Mouse (Mus musculus) frontal cortex, postnatal 25 days (tissue): ENCODE data around the gene Gm4792.

Experiments
- DNase-seq, 2 experiments: peaks; one replicate each; pipeline ENCODE4 v3.0.0; 2022; ENCODE audit warnings: low spot score in 2 of 2

The Gm4792 gene

GRCm38 (mm10) chr10:94298471-94298870 lies at the start of gene Gm4792:
Gene Gm4792, minus strand, starts transcription at chr10:94298703.
- DNase-seq = no peak

- no peak for DNase-seq
These were observed 49.5 kb upstream of the Gm4792 start for GRCm38 (mm10) chr10:94347959-94348358.

GRCm38 (mm10) chr10:94347296-94347695 lies 48.8 kb upstream of the Gm4792 start:
- DNase-seq = no peak

GRCm38 (mm10) chr10:94346596-94346995 lies 48.1 kb upstream of the Gm4792 start:
- DNase-seq = no peak

GRCm38 (mm10) chr10:94345509-94346252 lies 47.2 kb upstream of the Gm4792 start:
- DNase-seq = no peak

GRCm38 (mm10) chr10:94344631-94345417 lies 46.3 kb upstream of the Gm4792 start:
- no peak for DNase-seq

- no peak for DNase-seq
These were observed 45.1 kb upstream of the Gm4792 start for GRCm38 (mm10) chr10:94343581-94343980.

- no peak for DNase-seq
These were observed 43.8 kb upstream of the Gm4792 start for GRCm38 (mm10) chr10:94342256-94342655.

- DNase-seq = no peak
These were observed 43.0 kb upstream of the Gm4792 start for GRCm38 (mm10) chr10:94341501-94341900.

GRCm38 (mm10) chr10:94336071-94336470 lies 37.6 kb upstream of the Gm4792 start:
- no peak for DNase-seq

GRCm38 (mm10) chr10:94335047-94335446 lies 36.5 kb upstream of the Gm4792 start:
- no peak for DNase-seq

- no peak for DNase-seq
These were observed 34.8 kb upstream of the Gm4792 start for GRCm38 (mm10) chr10:94333328-94333727.

- DNase-seq = no peak
These were observed 34.0 kb upstream of the Gm4792 start for GRCm38 (mm10) chr10:94332358-94333137.

GRCm38 (mm10) chr10:94329962-94330361 lies 31.5 kb upstream of the Gm4792 start:
- DNase-seq = no peak

- no peak for DNase-seq
These were observed 20.1 kb upstream of the Gm4792 start for GRCm38 (mm10) chr10:94318574-94318973.

- DNase-seq = no peak
These were observed 14.6 kb upstream of the Gm4792 start for GRCm38 (mm10) chr10:94313146-94313545.

GRCm38 (mm10) chr10:94312007-94312715 lies 13.7 kb upstream of the Gm4792 start:
- no peak for DNase-seq

- no peak for DNase-seq
These were observed 13.1 kb upstream of the Gm4792 start, which contains the start of gene Tmcc3 for GRCm38 (mm10) chr10:94311511-94312006. Gene Tmcc3, plus strand, starts transcription at chr10:94311949.

- DNase-seq = no peak
These were observed 12.2 kb upstream of the Gm4792 start for GRCm38 (mm10) chr10:94310499-94311267.

- DNase-seq = no peak
These were observed 7.0 kb upstream of the Gm4792 start for GRCm38 (mm10) chr10:94305526-94305925.
